Mouse (Mus musculus) thymus, postnatal 14 days (tissue): ENCODE measurements at regions not wholly inside any gene's neighbourhood (a gene's known extent, or its start where the extent isn't known, plus 50 kb on each side); places are given as distances from the start of the nearest gene placed in this dataset.

ENCODE experiments used
- DNase-seq: peaks from one replicate; pipeline ENCODE4 v3.0.0; 2021

GRCm38 (mm10) chr6:127381148-127381888, 65.3 kb upstream of the Parp11 start:
- no peak for DNase-seq

- DNase-seq = no peak
These were observed 55.2 kb upstream of the Parp11 start for GRCm38 (mm10) chr6:127391258-127392011.

GRCm38 (mm10) chr6:127392012-127392798, 54.4 kb upstream of the Parp11 start:
- DNase-seq = no peak

GRCm38 (mm10) chr6:127392799-127393172, 53.9 kb upstream of the Parp11 start:
- no peak for DNase-seq

GRCm38 (mm10) chr6:127393907-127394600, 52.6 kb upstream of the Parp11 start:
- no peak for DNase-seq
